Mouse (Mus musculus) brain, embryonic 14.5 days (tissue): ENCODE results near the gene Vwf. TPM values are rescaled to one million over a fixed set of nuclear protein-coding genes. Genes with fewer than 3 reads are reported as not detected.

Source experiments
- DNase-seq: peaks from one replicate; pipeline ENCODE4 v3.0.0-alpha.2; 2011; ENCODE audit warnings: low read depth
- CTCF ChIP-seq: fragments of 200-500 bp; IDR thresholded peaks from 2 replicates; pipeline ENCODE4 v1.5.1; 2012; ENCODE audit warnings: inconsistent platforms, mild to moderate bottlenecking, moderate library complexity, borderline replicate concordance; ENCODE audit not compliant: insufficient read depth, insufficient read length; ENCODE audit errors: extremely low read depth
- POLR2A ChIP-seq: fragments of 200-500 bp; IDR thresholded peaks from 2 replicates; pipeline ENCODE4 v1.6.1; 2012; ENCODE audit warnings: mild to moderate bottlenecking, inconsistent platforms, borderline replicate concordance; ENCODE audit not compliant: poor library complexity, insufficient read depth, insufficient read length, severe bottlenecking; ENCODE audit errors: extremely low read depth
- polyA plus RNA-seq: library from polyadenylated mRNA; depleted of rRNA; stranded (reverse); fragments of >200 nt; gene quantifications from 2 replicates; pipeline ENCODE4 v1.2.3, GENCODE M21; 2012

Gene Vwf
- polyA plus RNA-seq, 1 experiment, result 18.9 TPM

DNA sequence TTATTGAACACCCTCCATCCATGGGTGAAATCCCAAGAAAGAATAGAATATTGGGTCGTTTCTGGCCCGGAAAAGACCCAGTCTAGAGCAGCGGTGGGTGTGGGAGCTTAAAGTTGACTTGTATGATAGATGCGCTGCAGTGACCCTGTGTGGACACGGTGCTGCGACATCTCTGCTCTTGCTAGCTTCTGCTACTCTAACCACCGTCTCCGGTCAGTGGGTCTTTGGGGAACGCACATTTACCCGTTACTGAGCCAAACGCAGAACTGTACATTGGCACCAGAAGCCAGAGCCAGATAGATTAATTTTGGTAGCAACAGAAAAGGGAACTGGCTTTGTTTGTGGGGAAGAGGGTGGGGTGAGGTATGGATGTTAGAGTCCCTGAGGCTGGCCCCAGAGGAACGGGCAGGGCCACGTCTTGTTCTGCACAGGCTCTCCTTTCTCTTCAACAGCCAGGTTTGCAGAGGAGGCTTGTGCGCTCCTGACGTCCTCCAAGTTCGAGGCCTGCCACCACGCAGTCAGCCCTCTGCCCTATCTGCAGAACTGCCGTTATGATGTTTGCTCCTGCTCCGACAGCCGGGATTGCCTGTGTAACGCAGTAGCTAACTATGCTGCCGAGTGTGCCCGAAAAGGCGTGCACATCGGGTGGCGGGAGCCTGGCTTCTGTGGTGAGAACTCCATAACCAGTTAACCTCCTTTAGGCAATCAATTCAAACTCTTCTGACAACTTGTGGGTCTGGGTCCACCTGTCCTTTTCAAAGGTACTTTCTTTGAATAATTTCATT lies 57.3 kb downstream of the Vwf start:
- no peak for TF ChIP-seq CTCF
- TF ChIP-seq POLR2A, result no peak
- DNase-seq, result no peak

DNA sequence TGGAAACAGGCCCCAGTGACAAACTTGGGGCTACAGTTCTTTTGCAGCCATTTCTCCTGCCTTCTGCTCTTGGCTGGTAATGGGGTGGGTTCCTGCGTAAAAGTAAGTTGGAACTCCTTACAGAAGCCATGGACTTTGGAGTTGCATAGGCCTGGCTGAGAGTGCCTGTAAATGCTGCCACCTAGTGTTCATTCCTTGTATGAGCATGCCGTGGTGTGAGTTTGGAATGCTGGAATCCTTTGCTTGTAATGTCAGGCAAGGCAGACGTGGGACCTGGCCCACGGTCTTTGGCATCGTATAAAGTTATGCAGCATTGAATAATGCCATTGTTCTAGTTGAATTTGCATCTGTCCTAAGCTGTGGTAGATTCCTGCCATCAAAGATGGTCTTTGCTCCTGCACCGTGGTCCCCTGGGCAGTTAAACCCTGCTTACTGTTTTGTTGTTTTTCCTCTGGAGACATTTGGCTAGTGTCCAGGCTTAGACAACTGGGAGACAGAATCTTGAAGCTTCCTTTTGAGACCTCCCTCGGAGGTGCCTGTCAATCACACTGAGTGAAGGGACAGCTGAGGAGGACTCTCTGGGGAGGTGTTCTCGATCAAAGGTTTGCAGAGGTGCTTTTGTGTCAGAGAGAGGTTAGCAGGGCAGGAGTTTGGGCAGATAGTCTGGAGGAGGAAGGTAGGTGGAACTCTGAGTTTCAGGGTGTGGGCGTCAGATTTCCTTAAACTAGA lies 58.1 kb downstream of the Vwf start:
- peak; percentile 88 for DNase-seq

DNA sequence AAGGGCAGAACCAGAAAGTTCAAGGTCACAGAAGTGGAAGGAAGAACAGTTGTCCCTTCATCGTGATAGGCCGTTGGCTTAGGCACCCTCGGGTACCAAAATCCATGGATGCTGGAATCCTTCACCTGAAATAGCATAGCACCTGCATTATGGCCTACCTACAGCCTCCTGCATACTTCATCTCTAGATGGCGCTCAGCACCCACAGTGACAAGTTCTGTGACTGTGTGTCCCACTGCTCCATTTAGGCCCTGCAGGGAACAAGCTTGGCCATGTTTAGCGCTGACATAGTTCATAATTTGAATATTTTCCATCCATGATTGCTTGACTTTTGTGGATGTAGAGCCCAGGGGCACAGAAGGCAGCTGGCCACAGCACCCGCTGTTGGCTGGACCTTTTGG lies 62.5 kb downstream of the Vwf start:
- TF ChIP-seq CTCF, result no peak
- TF ChIP-seq POLR2A, result no peak
- DNase-seq, result no peak

More for the DNA sequence above, 58.1 kb downstream of the Vwf start:
- TF ChIP-seq POLR2A (no peak), CTCF (peak; percentile 89)

DNA sequence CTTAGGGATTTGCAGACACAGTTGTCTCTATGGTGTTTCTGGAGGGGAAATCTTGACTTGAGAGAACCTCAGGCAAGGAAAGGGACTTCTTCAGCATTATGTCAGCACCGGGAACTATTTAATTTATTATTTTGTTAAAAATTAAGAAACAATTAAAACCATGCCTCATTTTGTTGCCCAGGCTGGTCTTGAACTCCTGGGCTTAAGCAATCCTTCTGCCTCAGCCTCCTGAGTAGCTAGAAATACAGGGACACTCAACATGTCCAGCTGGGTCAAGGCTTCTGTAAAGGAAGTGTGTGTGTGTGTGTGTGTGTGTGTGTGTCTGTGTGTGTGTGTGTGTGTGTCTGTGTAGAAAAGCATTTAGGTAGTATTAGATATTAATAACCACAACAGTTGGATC lies 71.3 kb downstream of the Vwf start:
- no peak for TF ChIP-seq CTCF
- no peak for TF ChIP-seq POLR2A
- DNase-seq, result no peak

DNA sequence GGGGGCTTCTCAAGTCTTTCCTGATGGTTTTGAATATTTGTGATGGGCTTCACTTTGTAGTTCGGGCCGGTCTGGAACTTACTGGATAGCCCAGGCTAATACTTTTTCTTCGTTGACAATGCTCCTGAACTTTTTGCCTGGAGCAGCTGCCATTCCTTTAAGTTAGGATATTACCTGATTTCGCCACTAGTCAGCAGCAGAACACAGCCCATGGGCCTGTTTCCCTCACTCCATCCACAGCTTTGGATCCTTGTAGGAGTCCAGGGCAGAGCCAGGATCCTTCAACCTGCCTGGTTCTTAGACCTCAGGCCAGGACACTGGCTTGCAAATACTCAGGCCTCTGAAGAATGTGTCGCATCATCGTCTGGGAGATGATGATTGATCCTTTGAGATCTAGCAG lies 74.2 kb downstream of the Vwf start:
- peak; percentile 74; the same call in 1 of the 2 replicates for TF ChIP-seq CTCF
- TF ChIP-seq POLR2A, result no peak
- peak; percentile 65 for DNase-seq

DNA sequence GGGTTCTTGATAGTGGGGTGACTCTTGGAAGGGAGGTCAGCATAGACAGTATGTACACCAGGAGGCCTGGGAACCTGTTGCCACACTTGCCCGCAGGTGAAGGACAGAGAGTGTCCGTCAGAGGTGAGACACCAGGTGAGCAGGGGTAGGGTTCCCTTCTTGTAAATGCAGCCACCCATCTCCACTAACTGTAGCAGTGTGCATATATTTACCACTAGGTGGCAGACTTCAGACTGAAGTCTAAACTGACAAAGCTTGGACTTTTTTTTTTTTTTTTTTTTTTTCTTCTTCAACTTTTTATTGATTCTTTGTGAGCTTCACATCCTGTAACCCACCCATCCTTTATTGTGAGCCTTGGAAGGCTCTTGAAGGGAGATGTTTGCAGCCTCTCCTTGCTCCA lies 75.9 kb downstream of the Vwf start:
- peak; percentile 48; the same call in 1 of the 2 replicates for TF ChIP-seq CTCF
- no peak for TF ChIP-seq POLR2A
- DNase-seq, result peak; percentile 58

DNA sequence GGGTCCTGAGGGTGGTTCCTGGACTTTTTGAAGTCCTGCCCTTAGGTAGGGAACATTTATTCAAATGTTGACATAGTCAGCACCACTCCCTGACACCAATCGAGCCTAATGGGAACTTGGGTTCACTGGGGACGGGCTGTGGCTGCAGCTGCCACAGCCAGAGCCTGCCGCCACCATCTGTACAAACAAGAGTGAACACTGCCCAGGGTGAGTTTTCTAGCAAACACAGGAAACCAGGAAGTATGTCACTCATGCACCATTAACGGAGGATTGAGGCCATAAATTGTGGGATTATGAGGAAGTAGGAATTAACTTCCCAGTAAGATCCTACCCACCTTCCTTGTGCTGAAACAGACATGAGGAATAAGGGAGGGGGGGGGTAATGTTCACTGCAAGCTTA lies 93.9 kb downstream of the Vwf start:
- TF ChIP-seq CTCF, result no peak
- no peak for TF ChIP-seq POLR2A
- DNase-seq, result no peak

DNA sequence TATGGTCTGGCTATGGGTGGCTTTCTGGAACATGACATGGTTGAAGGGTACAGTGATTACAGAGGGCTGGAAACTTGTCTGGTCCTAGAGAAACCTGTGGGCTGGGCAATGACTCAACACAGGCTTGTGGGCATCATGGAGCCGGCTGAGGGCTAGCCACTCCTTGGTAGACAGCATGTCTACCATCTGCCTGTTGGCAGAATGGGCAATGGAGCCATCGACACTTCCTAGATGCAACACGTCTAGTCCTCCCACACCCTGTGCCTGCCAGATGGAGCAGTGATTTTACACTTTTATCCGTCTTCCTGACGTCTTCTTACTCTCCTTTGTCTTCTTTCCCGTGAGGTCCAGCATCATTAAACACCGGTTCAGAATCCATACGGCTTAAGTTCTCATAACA lies 94.6 kb downstream of the Vwf start:
- DNase-seq, result no peak

DNA sequence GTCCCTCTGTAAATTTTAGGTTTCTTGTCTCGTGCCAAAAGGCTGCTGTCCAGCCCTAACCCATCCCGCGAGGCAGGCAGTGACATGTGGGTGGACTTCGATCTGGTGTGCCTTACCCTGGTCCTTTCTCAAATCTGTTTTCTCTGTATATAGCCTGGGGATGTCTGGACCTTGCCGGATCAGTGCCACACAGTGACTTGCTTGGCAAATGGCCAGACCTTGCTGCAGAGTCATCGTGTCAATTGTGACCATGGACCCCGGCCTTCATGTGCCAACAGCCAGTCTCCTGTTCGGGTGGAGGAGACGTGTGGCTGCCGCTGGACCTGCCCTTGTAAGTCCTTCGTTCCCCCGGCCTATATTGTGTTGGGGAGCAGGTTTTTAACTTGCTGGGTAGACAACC lies 102.4 kb downstream of the Vwf start:
- TF ChIP-seq CTCF, result no peak
- no peak for DNase-seq

More for the DNA sequence above, 94.6 kb downstream of the Vwf start:
- TF ChIP-seq POLR2A (no peak), CTCF (no peak)

DNA sequence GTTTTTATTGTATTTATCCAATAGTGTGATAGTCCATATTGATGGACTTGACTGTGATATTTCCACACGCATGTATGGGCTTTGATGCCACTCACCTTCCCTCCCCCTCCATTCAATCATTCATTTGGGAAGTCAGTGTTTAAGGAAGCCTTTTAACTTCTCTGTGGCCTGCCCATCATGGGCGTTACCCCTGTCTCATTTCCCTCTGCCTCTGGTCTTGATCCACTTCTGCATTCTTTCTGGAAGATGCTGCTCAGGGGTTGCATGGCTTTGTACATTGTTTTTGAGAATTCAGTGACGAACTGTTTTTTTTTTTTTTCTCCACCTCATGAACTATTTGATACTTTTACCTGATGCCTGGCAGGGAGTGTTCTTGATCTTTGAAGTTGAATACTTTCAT lies 104.8 kb downstream of the Vwf start:
- no peak for TF ChIP-seq CTCF
- TF ChIP-seq POLR2A, result no peak
- DNase-seq, result no peak

DNA sequence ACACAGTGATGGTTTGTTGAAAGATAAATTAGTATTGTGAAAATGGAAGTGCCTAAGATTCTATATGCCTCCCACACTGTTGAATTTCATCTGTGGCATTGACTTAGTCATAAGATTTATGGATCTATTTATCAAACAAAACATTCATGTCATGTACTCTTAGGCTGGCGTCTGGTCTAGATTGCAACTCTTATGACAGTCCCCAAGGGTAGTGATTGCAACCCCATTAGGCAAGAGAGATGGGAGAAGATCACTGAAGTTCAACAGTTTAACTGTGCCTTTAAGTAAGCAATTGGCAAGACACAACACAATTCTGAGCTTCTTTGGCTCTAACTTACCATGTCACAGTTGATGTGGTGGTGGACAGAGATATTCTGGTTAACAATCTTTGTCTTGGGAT lies 106.8 kb downstream of the Vwf start:
- TF ChIP-seq CTCF (no peak), POLR2A (no peak)
- DNase-seq, result no peak

DNA sequence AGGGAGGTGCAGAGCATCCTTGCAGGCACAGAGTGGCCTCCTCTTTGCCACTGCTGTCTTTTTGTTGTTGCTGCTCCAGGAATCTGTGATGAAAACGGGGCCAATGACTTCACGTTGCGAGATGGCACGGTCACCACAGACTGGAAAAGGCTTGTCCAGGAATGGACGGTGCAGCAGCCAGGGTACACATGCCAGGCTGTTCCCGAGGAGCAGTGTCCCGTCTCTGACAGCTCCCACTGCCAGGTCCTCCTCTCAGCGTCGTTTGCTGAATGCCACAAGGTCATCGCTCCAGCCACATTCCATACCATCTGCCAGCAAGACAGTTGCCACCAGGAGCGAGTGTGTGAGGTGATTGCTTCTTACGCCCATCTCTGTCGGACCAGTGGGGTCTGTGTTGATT lies 110.3 kb downstream of the Vwf start:
- DNase-seq, result no peak

DNA sequence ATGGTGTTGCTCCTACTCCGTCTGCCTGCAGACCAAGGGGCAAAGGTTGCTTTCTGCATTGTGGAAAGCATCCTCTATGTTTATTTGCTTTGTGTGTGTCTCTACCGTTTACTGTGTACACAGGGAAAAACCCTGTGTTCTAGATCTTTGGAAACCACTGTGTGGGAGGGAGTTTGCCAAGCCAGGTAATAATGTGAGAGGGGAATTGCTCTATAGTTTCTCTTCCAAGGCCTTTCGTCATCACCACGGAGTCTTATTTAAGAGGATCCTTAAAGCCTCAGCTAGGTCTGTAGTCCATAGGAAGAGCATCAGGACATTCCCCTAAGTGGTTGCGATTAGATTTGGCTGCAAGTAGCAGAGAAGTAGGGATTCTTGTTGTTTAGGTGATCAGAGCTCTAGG lies 111.4 kb downstream of the Vwf start:
- TF ChIP-seq POLR2A, result no peak
- TF ChIP-seq CTCF, result no peak
- DNase-seq, result no peak

More for the DNA sequence above, 110.3 kb downstream of the Vwf start:
- TF ChIP-seq CTCF (no peak), POLR2A (no peak)
